Mouse (Mus musculus) hindbrain, embryonic 15.5 days (tissue): Measurements from ENCODE around the gene Siah1a. TPM values are rescaled to one million over a fixed set of nuclear protein-coding genes. Genes with fewer than 3 reads are reported as not detected.

Source experiments
- ATAC-seq: fragments of 200-750 bp; cut with Nextera tagmentation; 2 replicates; pipeline ENCODE4 v1.8.0; 2017; ENCODE audit warnings: low read depth, moderate number of reproducible peaks, moderate TSS enrichment; ENCODE audit not compliant: low FRiP score
- H3K27ac ChIP-seq: fragments of 300-500 bp; sonication (generic); replicated peaks from 2 replicates; pipeline ENCODE4 v1.5.1; 2015; ENCODE audit warnings: mild to moderate bottlenecking, inconsistent platforms
- H3K27me3 ChIP-seq: fragments of 300-500 bp; sonication (generic); 2 replicates; pipeline ENCODE4 v1.6.1; 2015; ENCODE audit warnings: control low read depth, inconsistent platforms
- H3K36me3 ChIP-seq: fragments of 300-500 bp; sonication (generic); 2 replicates; pipeline ENCODE4 v1.6.1; 2015; ENCODE audit warnings: control low read depth, inconsistent platforms
- H3K4me1 ChIP-seq: fragments of 300-500 bp; sonication (generic); replicated peaks from 2 replicates; pipeline ENCODE4 v1.6.1; 2015; ENCODE audit warnings: control low read depth, inconsistent platforms
- H3K4me2 ChIP-seq: fragments of 300-500 bp; sonication (generic); 2 replicates; pipeline ENCODE4 v1.6.1; 2015; ENCODE audit warnings: moderate library complexity, mild to moderate bottlenecking, inconsistent platforms
- H3K4me3 ChIP-seq: fragments of 300-500 bp; sonication (generic); 2 replicates; pipeline ENCODE4 v1.5.1; 2015; ENCODE audit warnings: mild to moderate bottlenecking, inconsistent platforms
- H3K9ac ChIP-seq: fragments of 300-500 bp; sonication (generic); 2 replicates; pipeline ENCODE4 v1.6.1; 2015; ENCODE audit warnings: inconsistent platforms
- H3K9me3 ChIP-seq: fragments of 300-500 bp; sonication (generic); 2 replicates; pipeline ENCODE4 v1.6.1; 2016; ENCODE audit warnings: control low read depth, inconsistent platforms
- WGBS: fragments of 180-500 bp; shearing (Covaris S2); methylation state at CpG from one replicate; pipeline ENCODE4 v1.1.7; 2015; 5-methylcytosine and 5-hydroxymethylcytosine counted together
- polyA plus RNA-seq: library from polyadenylated mRNA; unstranded; fragments of >200 nt; fragmentation: Nextera tagmentation; extraction: Ambion mirVana; gene quantifications from 2 replicates; pipeline ENCODE4 v1.2.1, GENCODE M21; 2015

Gene Siah1a
- polyA plus RNA-seq, 1 experiment from 2014 or later: 74.0 TPM

- Histone ChIP-seq H3K4me3 (no peak overlapping the region), H3K4me2 (no peak overlapping the region), H3K27me3 (no peaks in the 10 kb centered on the region), H3K9me3 (no peaks in the 10 kb centered on the region), H3K27ac (no peak overlapping the region), H3K4me1 (peaks cover 47% of the 10 kb centered on the region), H3K9ac (no peak overlapping the region), H3K36me3 (no peaks in the 10 kb centered on the region)
- no peak for ATAC-seq
Measured at GRCm38 (mm10) chr8:86741627-86742026, 4.1 kb downstream of the Siah1a start.

- Histone ChIP-seq H3K9me3 (no peaks in the 10 kb centered on the region), H3K4me3 (no peak overlapping the region), H3K4me2 (no peak overlapping the region), H3K9ac (no peak overlapping the region), H3K36me3 (no peaks in the 10 kb centered on the region), H3K27me3 (no peaks in the 10 kb centered on the region), H3K27ac (no peak overlapping the region), H3K4me1 (peaks cover 46% of the 10 kb centered on the region)
- ATAC-seq: no peak
Measured at GRCm38 (mm10) chr8:86740899-86741298, 4.8 kb downstream of the Siah1a start.

- ATAC-seq: no peak
- Histone ChIP-seq H3K4me3 (no peak overlapping the region), H3K9me3 (no peaks in the 10 kb centered on the region), H3K27me3 (no peaks in the 10 kb centered on the region), H3K36me3 (no peaks in the 10 kb centered on the region), H3K27ac (no peak overlapping the region), H3K4me2 (no peak overlapping the region), H3K4me1 (peaks cover 33% of the 10 kb centered on the region), H3K9ac (no peak overlapping the region)
- 45% methylated on average over 3 of the region's 3 CpGs for WGBS
Measured at GRCm38 (mm10) chr8:86735446-86736111, 10.2 kb downstream of the Siah1a start.

GRCm38 (mm10) chr8:86734954-86735353 lies 10.8 kb downstream of the Siah1a start:
- ATAC-seq: no peak
- Histone ChIP-seq H3K4me1 (peaks cover 33% of the 10 kb centered on the region), H3K9me3 (no peaks in the 10 kb centered on the region), H3K4me2 (no peak overlapping the region), H3K27me3 (no peaks in the 10 kb centered on the region), H3K4me3 (no peak overlapping the region), H3K27ac (no peak overlapping the region), H3K9ac (no peak overlapping the region), H3K36me3 (no peaks in the 10 kb centered on the region)
- WGBS: 85% methylated on average over 1 of the region's 1 CpGs

GRCm38 (mm10) chr8:86734171-86734570 lies 11.6 kb downstream of the Siah1a start:
- H3K9me3 ChIP-seq: no peaks in the 10 kb centered on the region
- WGBS: 68% methylated on average over 4 of the region's 4 CpGs
- no peak overlapping the region for H3K4me3 ChIP-seq
- H3K9ac ChIP-seq: no peak overlapping the region
- no peaks in the 10 kb centered on the region for H3K36me3 ChIP-seq
- no peak overlapping the region for H3K27ac ChIP-seq
- H3K4me1 ChIP-seq: peaks cover 33% of the 10 kb centered on the region
- H3K4me2 ChIP-seq: no peak overlapping the region
- no peaks in the 10 kb centered on the region for H3K27me3 ChIP-seq
- ATAC-seq: no peak

GRCm38 (mm10) chr8:86730860-86731259 lies 14.9 kb downstream of the Siah1a start:
- Histone ChIP-seq H3K9me3 (no peaks in the 10 kb centered on the region), H3K36me3 (no peaks in the 10 kb centered on the region), H3K27ac (no peak overlapping the region), H3K4me3 (no peak overlapping the region), H3K4me2 (no peak overlapping the region), H3K9ac (no peak overlapping the region), H3K27me3 (no peaks in the 10 kb centered on the region), H3K4me1 (peaks cover 47% of the 10 kb centered on the region)
- 94% methylated on average over 1 of the region's 1 CpGs for WGBS
- no peak for ATAC-seq

- 69% methylated on average over 3 of the region's 3 CpGs for WGBS
- H3K36me3 ChIP-seq: no peaks in the 10 kb centered on the region
- H3K4me3 ChIP-seq: no peak overlapping the region
- H3K4me1 ChIP-seq: peaks cover 42% of the 10 kb centered on the region
- no peaks in the 10 kb centered on the region for H3K27me3 ChIP-seq
- no peaks in the 10 kb centered on the region for H3K9me3 ChIP-seq
- no peak overlapping the region for H3K4me2 ChIP-seq
- H3K27ac ChIP-seq: no peak overlapping the region
- H3K9ac ChIP-seq: no peak overlapping the region
- ATAC-seq: no peak
Measured at GRCm38 (mm10) chr8:86730303-86730702, 15.4 kb downstream of the Siah1a start.

GRCm38 (mm10) chr8:86728224-86728950 lies 17.3 kb downstream of the Siah1a start:
- no peak overlapping the region for H3K4me2 ChIP-seq
- H3K9me3 ChIP-seq: no peaks in the 10 kb centered on the region
- H3K27me3 ChIP-seq: no peaks in the 10 kb centered on the region
- H3K4me3 ChIP-seq: no peak overlapping the region
- ATAC-seq: peak; percentile 38; the same call in 1 of the 2 replicates
- no peak overlapping the region for H3K9ac ChIP-seq
- no peaks in the 10 kb centered on the region for H3K36me3 ChIP-seq
- H3K4me1 ChIP-seq: peaks cover 37% of the 10 kb centered on the region
- H3K27ac ChIP-seq: no peak overlapping the region
- WGBS: 75% methylated on average over 19 of the region's 19 CpGs

- no peak overlapping the region for H3K4me3 ChIP-seq
- whole genome bisulfite sequencing: 76% methylated on average over 6 of the region's 6 CpGs
- ATAC-seq: no peak
- H3K9me3 ChIP-seq: no peaks in the 10 kb centered on the region
- no peak overlapping the region for H3K9ac ChIP-seq
- H3K27me3 ChIP-seq: no peaks in the 10 kb centered on the region
- H3K4me2 ChIP-seq: no peak overlapping the region
- H3K4me1 ChIP-seq: peaks cover 37% of the 10 kb centered on the region
- H3K27ac ChIP-seq: no peak overlapping the region
- H3K36me3 ChIP-seq: 0 out of 2 replicates have a peak, but pooled peaks cover 3% of the 10 kb centered on the region
Measured at GRCm38 (mm10) chr8:86726959-86727358, 18.8 kb downstream of the Siah1a start.

GRCm38 (mm10) chr8:86721490-86721889 lies 24.2 kb downstream of the Siah1a start:
- H3K27me3 ChIP-seq: no peaks in the 10 kb centered on the region
- peaks cover 12% of the 10 kb centered on the region for H3K36me3 ChIP-seq
- no peak overlapping the region for H3K27ac ChIP-seq
- no peak overlapping the region for H3K4me2 ChIP-seq
- WGBS: 86% methylated on average over 2 of the region's 2 CpGs
- ATAC-seq: no peak
- H3K9ac ChIP-seq: no peak overlapping the region
- no peak overlapping the region for H3K4me3 ChIP-seq
- H3K9me3 ChIP-seq: no peaks in the 10 kb centered on the region
- no peaks in the 10 kb centered on the region for H3K4me1 ChIP-seq

- H3K4me1 ChIP-seq: no peaks in the 10 kb centered on the region
- WGBS: 95% methylated on average over 6 of the region's 6 CpGs
- no peak overlapping the region for H3K4me3 ChIP-seq
- H3K9ac ChIP-seq: no peak overlapping the region
- H3K4me2 ChIP-seq: no peak overlapping the region
- no peak overlapping the region for H3K27ac ChIP-seq
- H3K9me3 ChIP-seq: no peaks in the 10 kb centered on the region
- no peak for ATAC-seq
- no peaks in the 10 kb centered on the region for H3K27me3 ChIP-seq
- H3K36me3 ChIP-seq: peaks cover 14% of the 10 kb centered on the region
Measured at GRCm38 (mm10) chr8:86720756-86721459, 24.8 kb downstream of the Siah1a start.

- no peak for ATAC-seq
- Histone ChIP-seq H3K9me3 (no peaks in the 10 kb centered on the region), H3K4me3 (no peak overlapping the region), H3K4me1 (peaks cover 3% of the 10 kb centered on the region; the same call in 1 of the 2 replicates), H3K27me3 (no peaks in the 10 kb centered on the region), H3K27ac (no peak overlapping the region), H3K36me3 (peaks cover 15% of the 10 kb centered on the region), H3K4me2 (no peak overlapping the region), H3K9ac (no peak overlapping the region)
- WGBS: 86% methylated on average over 1 of the region's 1 CpGs
Measured at GRCm38 (mm10) chr8:86719368-86719767, 26.4 kb downstream of the Siah1a start.
